Mouse (Mus musculus) macrophage (primary cell): ENCODE measurements around the gene Hyou1. TPM values are rescaled to one million over a fixed set of nuclear protein-coding genes. Genes with fewer than 3 reads are reported as not detected.

ENCODE experiments used
- H3K27ac ChIP-seq: fragments of 350-480 bp; formaldehyde crosslinking; 2 replicates; pipeline ENCODE4 v1.9.0; 2021
- H3K36me3 ChIP-seq: fragments of 350-480 bp; formaldehyde crosslinking; 2 replicates; pipeline ENCODE4 v1.9.0; 2021; ENCODE audit errors: inconsistent target
- H3K4me3 ChIP-seq: fragments of 350-480 bp; formaldehyde crosslinking; 2 replicates; pipeline ENCODE4 v1.9.0; 2021; ENCODE audit errors: inconsistent target
- H3K79me2 ChIP-seq: fragments of 350-480 bp; formaldehyde crosslinking; 2 replicates; pipeline ENCODE4 v1.9.0; 2021; ENCODE audit errors: inconsistent target
- WGBS: methylation state at CpG from one replicate; pipeline ENCODE4 v1.1.7; 2026; ENCODE audit warnings: inconsistent platforms; ENCODE audit not compliant: missing documents; 5-methylcytosine and 5-hydroxymethylcytosine counted together
- polyA plus RNA-seq: library from polyadenylated mRNA; stranded (reverse); fragments of 250-400 nt; gene quantifications from 3 replicates; pipeline ENCODE4 v1.2.4, GENCODE M21; 2018; ENCODE audit warnings: inconsistent platforms

The Hyou1 gene
- polyA plus RNA-seq, 1 experiment from 2014 or later = 57.6 TPM

- 78% methylated on average over 4 of the region's 4 CpGs for WGBS
- Histone ChIP-seq H3K4me3 (no peak overlapping the region), H3K36me3 (no peaks in the 10 kb centered on the region)
Measured at GRCm38 (mm10) chr9:44423576-44423975, 44.3 kb downstream of the Hyou1 start.

DNA sequence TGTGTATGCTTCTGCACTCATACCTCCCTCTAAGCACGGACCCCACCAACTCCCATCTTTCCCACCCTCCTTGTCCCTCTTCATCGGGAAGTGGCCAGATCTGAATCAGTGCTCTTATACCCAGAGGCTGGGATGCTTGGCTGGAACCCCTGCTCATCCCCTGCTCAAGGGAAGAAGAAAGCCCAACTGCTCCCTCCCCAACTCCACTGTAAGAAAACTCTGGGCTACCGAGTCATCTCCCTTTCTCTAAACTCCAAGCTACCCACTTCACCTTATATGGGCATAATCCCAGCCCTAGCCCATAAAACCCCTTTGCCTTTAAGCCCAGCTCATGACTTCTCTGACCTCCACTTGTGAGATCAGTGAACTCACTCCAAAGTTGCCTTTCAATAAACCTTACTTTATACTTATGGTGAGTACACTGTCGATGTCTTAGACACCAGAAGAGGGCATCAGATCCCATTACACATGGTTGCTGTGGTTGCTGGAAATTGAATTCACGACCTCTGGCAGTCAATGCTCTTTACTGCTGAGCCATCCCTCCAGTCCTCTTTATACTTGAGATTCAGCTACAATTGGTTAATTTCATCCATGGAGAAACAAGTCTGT, 53.4 kb downstream of the Hyou1 start:
- no peak overlapping the region for H3K4me3 ChIP-seq
- no peaks in the 10 kb centered on the region for H3K79me2 ChIP-seq
- no peak overlapping the region for H3K27ac ChIP-seq
- 32% methylated on average over 4 of the region's 5 CpGs for WGBS
- no peaks in the 10 kb centered on the region for H3K36me3 ChIP-seq

More at GRCm38 (mm10) chr9:44423576-44423975, 44.3 kb downstream of the Hyou1 start:
- Histone ChIP-seq H3K79me2 (no peaks in the 10 kb centered on the region), H3K27ac (no peak overlapping the region)

GRCm38 (mm10) chr9:44435747-44436146, 56.5 kb downstream of the Hyou1 start:
- WGBS = 3% methylated on average over 6 of the region's 6 CpGs
- Histone ChIP-seq H3K4me3 (no peak overlapping the region), H3K27ac (no peak overlapping the region), H3K79me2 (no peaks in the 10 kb centered on the region), H3K36me3 (no peaks in the 10 kb centered on the region)

DNA sequence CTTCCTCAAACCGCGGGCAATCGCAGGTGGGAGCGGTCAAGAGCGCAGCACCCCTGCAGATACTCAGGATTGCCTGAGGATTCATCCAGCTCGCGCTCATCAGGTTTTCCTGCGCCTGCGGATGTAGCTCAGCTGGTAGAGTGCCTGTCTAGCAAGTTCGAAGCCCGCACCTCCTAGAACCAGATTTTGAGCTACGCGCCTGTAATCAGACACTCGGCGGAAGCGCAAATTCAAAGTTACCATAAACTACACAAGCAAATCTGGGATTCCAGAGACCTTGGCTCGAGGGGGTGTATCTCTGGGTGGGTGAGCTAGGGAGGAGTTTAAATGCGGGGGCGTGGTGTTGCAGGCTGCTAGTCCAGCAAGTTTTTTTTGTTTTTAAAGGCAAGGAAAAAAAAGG, 61.7 kb downstream of the Hyou1 start, which contains the start of gene Foxr1:
Gene Foxr1 (minus strand): TSS at position 176 of the 400 bp plus-strand sequence.
- 93% methylated on average over 19 of the region's 19 CpGs for WGBS
- Histone ChIP-seq H3K27ac (no peak within 1 kb of the TSS), H3K36me3 (no peaks in the 10 kb centered on the region), H3K4me3 (no peak within 1 kb of the TSS), H3K79me2 (no peaks in the 10 kb centered on the region)

Other genes starting within 250 kb of the Hyou1 start
- gene Mcam, start 245.0 kb upstream of the Hyou1 start, polyA plus RNA-seq = 0.11 to 0.30 TPM in 2 of 3 replicates, not detected in the other
- gene Cbl, start 145.4 kb upstream of the Hyou1 start, polyA plus RNA-seq = 37.9 to 51.2 TPM (median 42.7 TPM) in 3 replicates
- not detected in 3 replicates for gene Ccdc153, start 138.8 kb upstream of the Hyou1 start, polyA plus RNA-seq
- not detected in 3 replicates for gene Pdzd3, start 128.0 kb upstream of the Hyou1 start, polyA plus RNA-seq
- 3.3 to 8.7 TPM (median 6.8 TPM) in 3 replicates for gene Nlrx1, start 110.9 kb upstream of the Hyou1 start, polyA plus RNA-seq
- gene Abcg4, start 90.9 kb upstream of the Hyou1 start, polyA plus RNA-seq = not detected in 3 replicates
- gene Hinfp, start 73.8 kb upstream of the Hyou1 start, polyA plus RNA-seq = 5.9 to 13.1 TPM (median 6.2 TPM) in 3 replicates
- 17.1 to 41.1 TPM (median 22.0 TPM) in 3 replicates for gene C2cd2l, start 59.2 kb upstream of the Hyou1 start, polyA plus RNA-seq
- 30.6 to 40.7 TPM (median 36.3 TPM) in 3 replicates for gene Dpagt1, start 53.5 kb upstream of the Hyou1 start, polyA plus RNA-seq
- 7.9 to 22.2 TPM (median 12.3 TPM) in 3 replicates for gene H2afx, start 44.8 kb upstream of the Hyou1 start, polyA plus RNA-seq
- gene Hmbs, start 35.3 kb upstream of the Hyou1 start, polyA plus RNA-seq = 22.5 to 38.8 TPM (median 27.1 TPM) in 3 replicates
- gene Vps11, start 17.8 kb upstream of the Hyou1 start, polyA plus RNA-seq = 37.9 to 56.3 TPM (median 40.2 TPM) in 3 replicates
- gene Slc37a4, start 17.4 kb downstream of the Hyou1 start, polyA plus RNA-seq = 4.7 to 13.1 TPM (median 12.6 TPM) in 3 replicates
- 1,052 to 1,678 TPM (median 1,580 TPM) in 3 replicates for gene Rps25, start 27.6 kb downstream of the Hyou1 start, polyA plus RNA-seq
- gene Trappc4, start 28.1 kb downstream of the Hyou1 start, polyA plus RNA-seq = 45.6 to 95.6 TPM (median 69.5 TPM) in 3 replicates
- 10.3 to 20.3 TPM (median 11.3 TPM) in 3 replicates for gene Ccdc84, start 39.1 kb downstream of the Hyou1 start, polyA plus RNA-seq
- gene Foxr1, start 61.6 kb downstream of the Hyou1 start, polyA plus RNA-seq = not detected in 3 replicates
- not detected in 3 replicates for gene Upk2, start 75.5 kb downstream of the Hyou1 start, polyA plus RNA-seq
- 5.3 to 6.6 TPM (median 6.0 TPM) in 3 replicates for gene Bcl9l, start 103.3 kb downstream of the Hyou1 start, polyA plus RNA-seq
- 0.09 TPM in 1 of 3 replicates, not detected in the others for gene Cxcr5, start 182.4 kb downstream of the Hyou1 start, polyA plus RNA-seq
- gene Ddx6, start 225.4 kb downstream of the Hyou1 start, polyA plus RNA-seq = 72.2 to 89.3 TPM (median 77.9 TPM) in 3 replicates